Mouse (Mus musculus): Measurements from ENCODE around the gene Stox2. TPM values are rescaled to one million over a fixed set of nuclear protein-coding genes. Genes with fewer than 3 reads are reported as not detected.

Gene Stox2
- polyA plus RNA-seq, 1 experiment from 2014 or later = 50.5 TPM

DNA sequence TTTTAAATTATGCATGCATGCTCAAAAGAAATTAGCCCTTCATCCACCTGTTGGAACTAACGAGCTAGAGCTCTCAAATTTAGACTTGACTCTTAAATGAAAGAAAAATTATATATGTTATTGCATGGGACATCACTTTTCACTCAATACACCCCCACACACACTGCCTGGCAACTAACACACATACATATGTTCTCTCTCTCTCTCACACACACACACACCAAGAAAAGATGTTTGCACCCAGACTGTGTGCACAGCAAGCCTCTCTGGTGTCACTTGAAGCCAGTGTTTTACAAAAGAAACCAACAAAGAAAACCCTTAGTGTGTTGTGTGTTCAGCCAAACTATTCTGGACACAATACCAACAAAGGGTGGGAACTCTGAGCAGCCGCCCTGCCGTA, 75.1 kb downstream of the Stox2 start:
- Histone ChIP-seq H3K36me3 (replicated peaks) (no peaks in the 10 kb centered on the region), H3K27ac (no peak overlapping the region), H3K9ac (no peak overlapping the region), H3K4me1 (peaks cover 12% of the 10 kb centered on the region), H3K9me3 (no peaks in the 10 kb centered on the region), H3K27me3 (no peaks in the 10 kb centered on the region), H3K4me2 (no peak overlapping the region), H3K4me3 (replicated peaks) (no peak overlapping the region)
- WGBS = 26% methylated on average over 3 of the region's 3 CpGs
- peak; percentile 59 for ATAC-seq (ENCODE audit: low FRiP score)

DNA sequence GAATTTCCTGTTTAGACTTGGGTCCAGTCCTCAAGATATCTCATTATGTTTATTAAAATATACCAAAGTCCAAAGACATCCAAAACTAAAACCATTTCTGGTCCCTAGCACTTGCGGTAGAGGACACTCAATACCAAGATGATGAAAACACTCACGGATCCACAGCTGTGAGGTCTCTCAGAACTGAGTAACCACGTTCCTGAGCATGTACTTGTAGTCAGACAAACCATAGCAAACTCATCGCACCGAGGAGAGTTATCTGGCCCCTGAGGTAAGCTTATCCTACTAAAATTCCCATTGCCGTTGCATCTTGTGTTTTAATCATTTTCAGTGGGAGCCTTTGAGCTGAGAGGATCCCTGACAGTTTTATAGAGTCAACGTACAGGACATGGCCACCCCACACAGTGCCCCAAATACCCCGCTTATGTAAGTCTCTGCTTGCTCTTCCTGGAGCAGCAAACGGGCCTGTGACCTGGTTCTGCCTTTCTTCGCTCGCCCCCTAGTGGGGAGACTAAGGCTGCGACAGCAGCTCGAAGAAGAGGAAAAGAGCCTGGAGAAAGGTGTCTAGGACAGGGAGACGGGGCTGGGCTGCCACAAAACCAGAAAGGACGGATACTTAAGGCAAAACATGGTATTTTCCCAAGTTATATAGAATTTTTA, 75.6 kb downstream of the Stox2 start:
- no peaks in the 10 kb centered on the region for H3K27me3 ChIP-seq
- H3K27ac ChIP-seq = no peak overlapping the region
- no peak overlapping the region for H3K4me2 ChIP-seq
- H3K4me3 ChIP-seq (replicated peaks) = no peak overlapping the region
- ATAC-seq (ENCODE audit: low FRiP score) = peak; percentile 76
- H3K36me3 ChIP-seq (replicated peaks) = no peaks in the 10 kb centered on the region
- no peaks in the 10 kb centered on the region for H3K9me3 ChIP-seq
- H3K9ac ChIP-seq = no peak overlapping the region
- peaks cover 12% of the 10 kb centered on the region for H3K4me1 ChIP-seq
- 26% methylated on average over 15 of the region's 15 CpGs for WGBS

DNA sequence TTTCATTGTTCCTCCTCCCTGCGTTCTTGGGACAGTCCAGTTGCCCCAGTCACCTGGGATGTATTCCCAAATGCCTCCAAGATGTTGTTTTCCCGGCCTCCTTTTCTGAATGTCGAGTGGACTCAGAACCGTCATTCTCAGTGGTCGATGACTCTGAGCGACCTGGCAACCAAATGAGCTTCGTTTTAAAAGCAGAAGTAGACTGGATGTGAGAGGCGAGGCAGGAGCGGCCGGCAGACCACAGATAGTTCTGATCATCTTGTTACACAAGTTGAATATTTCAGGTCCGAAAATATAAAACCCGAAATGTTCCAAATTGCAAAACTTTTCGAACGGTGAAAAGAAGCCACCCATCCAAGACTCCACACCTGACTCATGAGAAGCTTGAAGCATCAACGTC, 76.2 kb downstream of the Stox2 start:
- H3K27ac ChIP-seq = no peak overlapping the region
- no peak overlapping the region for H3K9ac ChIP-seq
- peaks cover 12% of the 10 kb centered on the region for H3K4me1 ChIP-seq
- no peak for ATAC-seq (ENCODE audit: low FRiP score)
- 0 out of 2 replicates have a peak overlapping the region, but pooled peaks have one; percentile 8 for H3K4me2 ChIP-seq
- no peaks in the 10 kb centered on the region for H3K27me3 ChIP-seq
- WGBS = 82% methylated on average over 15 of the region's 15 CpGs
- H3K9me3 ChIP-seq = no peaks in the 10 kb centered on the region
- no peak overlapping the region for H3K4me3 ChIP-seq (replicated peaks)
- H3K36me3 ChIP-seq (replicated peaks) = no peaks in the 10 kb centered on the region

DNA sequence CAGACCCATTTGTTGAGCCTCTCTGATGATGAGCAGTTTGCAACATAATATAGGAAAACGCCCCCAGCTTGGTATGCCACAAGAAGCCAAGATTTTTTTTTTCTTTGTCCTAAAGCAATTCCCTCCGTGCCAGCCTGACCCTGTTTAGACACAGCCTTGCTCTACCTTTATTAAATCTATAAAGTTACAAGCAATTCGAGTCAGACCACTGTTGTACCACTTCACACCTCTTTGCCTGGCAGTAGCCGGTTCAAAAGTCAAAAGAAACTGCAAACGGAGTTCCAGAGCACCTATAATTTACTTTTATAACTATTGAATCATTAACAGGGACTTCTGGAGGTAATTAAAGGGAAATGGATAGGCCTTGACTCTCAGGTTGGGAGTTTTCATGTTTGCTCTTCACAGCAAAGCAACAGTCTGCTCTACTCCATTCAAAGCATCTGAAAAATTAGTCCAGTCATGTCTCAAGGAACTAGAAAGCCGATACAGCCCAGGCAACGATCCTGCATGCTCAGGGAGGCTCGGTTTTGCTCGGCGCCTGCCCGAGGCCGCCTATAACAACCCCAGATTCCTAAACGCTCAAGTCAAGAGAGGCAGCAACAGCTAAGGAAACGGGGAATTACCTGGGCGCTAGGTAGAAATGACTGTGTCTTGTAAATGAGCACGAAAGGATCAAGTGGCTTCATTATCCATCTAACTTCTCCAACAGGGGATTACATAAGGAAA, 77.0 kb downstream of the Stox2 start:
- Histone ChIP-seq H3K36me3 (replicated peaks) (no peaks in the 10 kb centered on the region), H3K27me3 (no peaks in the 10 kb centered on the region), H3K9me3 (no peaks in the 10 kb centered on the region), H3K4me3 (replicated peaks) (no peak overlapping the region), H3K9ac (no peak overlapping the region), H3K4me2 (0 out of 2 replicates have a peak overlapping the region, but pooled peaks have one; percentile 8), H3K4me1 (peaks cover 12% of the 10 kb centered on the region), H3K27ac (0 out of 2 replicates have a peak overlapping the region, but pooled peaks have one; percentile 19)
- 63% methylated on average over 16 of the region's 16 CpGs for WGBS
- no peak for ATAC-seq (ENCODE audit: low FRiP score)

DNA sequence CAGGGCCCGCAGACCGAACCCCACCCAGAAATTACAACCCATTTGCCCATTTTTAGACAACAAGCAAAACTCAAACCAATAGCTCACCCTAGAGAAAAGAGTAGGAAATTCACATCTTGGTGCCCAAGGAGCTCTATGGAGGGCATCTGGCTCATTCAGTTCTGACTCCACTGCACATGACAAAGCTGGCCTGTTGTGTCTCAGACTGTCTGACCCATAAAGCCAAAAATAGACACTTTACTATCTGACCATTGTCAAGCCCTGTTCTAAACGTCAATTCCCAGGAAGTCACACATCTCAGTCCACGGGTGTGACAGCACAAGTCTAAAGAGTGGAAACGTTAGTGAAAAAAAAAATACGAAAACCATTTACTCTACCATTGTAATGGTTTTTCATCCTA, 79.1 kb downstream of the Stox2 start:
- H3K36me3 ChIP-seq (replicated peaks) = no peaks in the 10 kb centered on the region
- no peaks in the 10 kb centered on the region for H3K27me3 ChIP-seq
- ATAC-seq (ENCODE audit: low FRiP score) = no peak
- no peak overlapping the region for H3K27ac ChIP-seq
- H3K4me3 ChIP-seq (replicated peaks) = no peak overlapping the region
- no peak overlapping the region for H3K9ac ChIP-seq
- no peaks in the 10 kb centered on the region for H3K9me3 ChIP-seq
- peaks cover 12% of the 10 kb centered on the region for H3K4me1 ChIP-seq
- H3K4me2 ChIP-seq = no peak overlapping the region
- WGBS = 92% methylated on average over 6 of the region's 6 CpGs

DNA sequence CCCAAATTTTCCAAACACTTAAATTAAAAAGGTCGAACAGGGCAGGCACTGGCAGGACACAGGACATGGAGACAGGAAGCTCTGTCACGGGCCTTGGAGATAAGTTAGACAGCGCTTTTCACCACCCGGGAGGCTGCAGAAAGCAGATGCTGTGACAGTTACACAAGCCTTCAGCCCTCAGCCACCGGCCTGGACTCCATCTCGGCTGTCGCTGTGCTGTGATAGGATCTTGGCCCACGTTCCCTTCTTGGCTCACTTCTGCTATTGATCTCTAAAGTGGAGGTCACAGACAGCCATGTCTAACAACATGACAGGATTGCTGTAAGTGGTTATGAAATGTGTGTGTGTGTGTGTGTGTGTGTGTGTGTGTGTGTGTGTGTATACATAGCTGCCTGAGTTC, 82.9 kb downstream of the Stox2 start:
- no peaks in the 10 kb centered on the region for H3K27me3 ChIP-seq
- H3K4me3 ChIP-seq (replicated peaks) = no peak overlapping the region
- no peak overlapping the region for H3K4me2 ChIP-seq
- no peak overlapping the region for H3K27ac ChIP-seq
- 82% methylated on average over 8 of the region's 8 CpGs for WGBS
- H3K36me3 ChIP-seq (replicated peaks) = no peaks in the 10 kb centered on the region
- H3K9me3 ChIP-seq = no peaks in the 10 kb centered on the region
- no peak overlapping the region for H3K9ac ChIP-seq
- no peak for ATAC-seq (ENCODE audit: low FRiP score)
- no peaks in the 10 kb centered on the region for H3K4me1 ChIP-seq

- peak; percentile 49; the same call in 1 of the 2 replicates for ATAC-seq (ENCODE audit: low FRiP score)
- Histone ChIP-seq H3K9me3 (no peaks in the 10 kb centered on the region), H3K4me3 (replicated peaks) (no peak overlapping the region), H3K36me3 (replicated peaks) (no peaks in the 10 kb centered on the region), H3K27ac (peak overlapping the region; percentile 65), H3K4me1 (peaks cover 27% of the 10 kb centered on the region), H3K27me3 (peaks cover 3% of the 10 kb centered on the region), H3K4me2 (no peak overlapping the region), H3K9ac (no peak overlapping the region)
- WGBS = 51% methylated on average over 8 of the region's 8 CpGs
Observed at GRCm38 (mm10) chr8:47355340-47355906, 90.7 kb downstream of the Stox2 start.

DNA sequence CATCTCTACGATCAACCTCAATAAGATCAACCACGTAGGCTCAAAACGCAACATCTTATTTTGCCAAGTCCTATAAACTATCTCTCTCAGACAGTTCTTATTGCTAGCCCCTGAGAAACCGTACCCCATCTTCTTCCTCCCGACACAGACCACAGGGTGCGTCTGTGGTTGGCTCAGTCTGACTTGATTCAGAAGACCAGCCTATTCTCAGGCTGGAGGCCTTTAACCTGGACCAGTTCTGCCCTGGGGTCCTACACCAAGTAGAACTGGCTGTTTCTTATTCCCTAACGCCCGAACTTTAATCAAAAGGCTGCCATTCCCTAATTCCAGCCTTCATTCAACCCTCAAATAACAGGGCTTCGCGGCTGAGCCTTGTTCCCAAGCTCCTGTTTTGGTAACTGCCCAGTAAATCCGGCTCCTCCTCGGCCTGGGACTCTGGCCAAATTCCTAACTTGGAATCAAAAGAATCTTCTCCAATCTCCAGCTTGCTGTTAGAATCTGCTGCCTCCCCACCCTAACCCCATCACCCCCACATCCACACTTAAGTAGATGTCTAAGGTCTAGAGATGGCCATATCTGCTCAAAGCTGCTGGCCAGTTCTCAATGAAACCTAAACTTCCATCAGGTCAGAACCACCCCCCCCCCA, 91.5 kb downstream of the Stox2 start:
- Histone ChIP-seq H3K4me2 (no peak overlapping the region), H3K9ac (no peak overlapping the region), H3K27ac (peak overlapping the region; percentile 65), H3K27me3 (peaks cover 4% of the 10 kb centered on the region), H3K4me1 (peaks cover 28% of the 10 kb centered on the region), H3K4me3 (replicated peaks) (no peak overlapping the region), H3K36me3 (replicated peaks) (no peaks in the 10 kb centered on the region), H3K9me3 (no peaks in the 10 kb centered on the region)
- ATAC-seq (ENCODE audit: low FRiP score) = peak; percentile 11; the same call in 1 of the 2 replicates
- 64% methylated on average over 12 of the region's 12 CpGs for whole genome bisulfite sequencing

DNA sequence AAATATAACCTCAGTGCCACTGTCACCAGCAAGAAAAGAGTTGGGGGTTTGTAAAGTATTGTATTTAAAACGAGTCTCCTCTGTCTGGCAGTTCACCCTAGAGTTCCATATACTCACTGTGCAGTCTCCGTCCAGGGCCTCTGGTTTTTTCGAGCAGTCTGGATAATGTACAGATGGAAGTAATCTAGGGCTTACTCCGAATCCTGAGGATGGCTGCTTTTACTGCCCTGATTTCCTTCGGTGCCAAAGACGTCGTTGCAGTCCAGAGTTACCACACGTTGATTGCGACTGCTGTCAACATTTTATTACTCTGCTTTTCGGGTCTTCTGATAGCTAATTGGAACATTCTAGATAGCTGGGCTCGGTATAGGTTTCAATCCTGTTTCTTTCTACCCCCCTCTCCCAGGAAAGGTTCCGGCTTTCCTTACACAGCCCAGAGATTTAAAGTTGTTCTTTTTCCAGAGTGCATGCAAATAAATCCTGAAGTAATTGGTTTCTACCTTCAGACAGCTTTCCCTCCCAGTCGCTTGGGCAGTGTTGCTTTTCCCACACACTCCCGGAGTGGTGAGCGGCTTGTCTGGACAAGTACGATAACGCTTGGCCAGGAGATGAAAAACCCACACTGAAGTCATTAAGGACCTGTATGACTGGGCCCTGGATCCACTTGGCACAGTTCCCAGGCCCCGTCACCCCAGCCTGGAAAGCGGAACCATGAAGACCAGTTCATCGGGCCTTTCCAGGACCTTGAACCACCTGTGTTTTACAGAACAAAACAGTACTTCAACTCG, 94.1 kb downstream of the Stox2 start:
- Histone ChIP-seq H3K9ac (no peak overlapping the region), H3K9me3 (no peaks in the 10 kb centered on the region), H3K4me1 (peaks cover 45% of the 10 kb centered on the region), H3K27me3 (peaks cover 9% of the 10 kb centered on the region), H3K4me3 (replicated peaks) (no peak overlapping the region), H3K4me2 (no peak overlapping the region), H3K27ac (no peak overlapping the region), H3K36me3 (replicated peaks) (no peaks in the 10 kb centered on the region)
- WGBS = 71% methylated on average over 21 of the region's 21 CpGs
- ATAC-seq (ENCODE audit: low FRiP score) = no peak

GRCm38 (mm10) chr8:47349082-47349481, 97.1 kb downstream of the Stox2 start:
- Histone ChIP-seq H3K9ac (no peak overlapping the region), H3K9me3 (no peaks in the 10 kb centered on the region), H3K4me2 (no peak overlapping the region), H3K4me1 (peaks cover 53% of the 10 kb centered on the region), H3K36me3 (replicated peaks) (no peaks in the 10 kb centered on the region), H3K27me3 (peaks cover 11% of the 10 kb centered on the region), H3K4me3 (replicated peaks) (no peak overlapping the region), H3K27ac (no peak overlapping the region)
- 51% methylated on average over 8 of the region's 8 CpGs for WGBS
- no peak for ATAC-seq (ENCODE audit: low FRiP score)

DNA sequence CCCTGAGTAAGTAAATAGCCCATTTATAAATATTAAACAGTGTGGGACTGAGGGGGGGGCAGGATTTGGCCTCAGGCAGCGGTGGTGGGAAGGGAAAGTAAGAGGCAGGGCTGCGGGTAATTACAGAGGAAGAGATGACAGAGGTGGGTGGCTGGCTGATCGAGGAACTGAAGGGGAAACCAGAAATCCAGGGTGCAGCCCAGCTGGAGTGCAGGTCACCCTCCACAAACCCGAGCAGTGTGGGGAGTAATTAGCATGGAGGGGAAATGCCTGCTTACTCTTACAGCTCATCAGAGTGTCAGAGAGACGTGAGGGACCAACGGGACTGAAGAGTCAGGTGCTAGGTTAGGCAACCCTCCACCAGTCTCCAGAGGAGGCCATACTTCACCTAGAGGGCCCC, 98.4 kb downstream of the Stox2 start:
- no peak for ATAC-seq (ENCODE audit: low FRiP score)
- H3K4me1 ChIP-seq = peaks cover 51% of the 10 kb centered on the region
- no peak overlapping the region for H3K9ac ChIP-seq
- WGBS = 35% methylated on average over 6 of the region's 6 CpGs
- H3K4me3 ChIP-seq (replicated peaks) = no peak overlapping the region
- H3K27ac ChIP-seq = no peak overlapping the region
- no peak overlapping the region for H3K4me2 ChIP-seq
- H3K36me3 ChIP-seq (replicated peaks) = no peaks in the 10 kb centered on the region
- no peaks in the 10 kb centered on the region for H3K9me3 ChIP-seq
- 0 out of 2 replicates have a peak, but pooled peaks cover 8% of the 10 kb centered on the region for H3K27me3 ChIP-seq

DNA sequence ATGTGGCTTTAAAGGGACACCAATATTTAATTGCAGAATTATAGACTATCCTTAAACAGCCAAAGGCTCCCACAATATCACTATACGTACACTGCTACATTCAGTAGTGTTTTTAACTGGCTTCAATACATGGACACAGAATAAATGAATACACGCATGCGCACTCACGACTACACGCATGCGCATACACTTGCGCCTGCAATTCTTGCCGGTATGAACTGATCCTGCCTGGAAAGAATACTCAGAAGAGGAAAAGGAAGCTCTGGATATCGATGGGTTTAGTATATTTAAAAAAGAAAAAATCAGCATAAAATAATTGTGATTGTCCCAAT, 100.4 kb downstream of the Stox2 start:
- H3K27ac ChIP-seq = peak overlapping the region; percentile 83
- peak; percentile 82 for ATAC-seq (ENCODE audit: low FRiP score)
- H3K4me1 ChIP-seq = peaks cover 44% of the 10 kb centered on the region
- H3K4me2 ChIP-seq = peak overlapping the region; percentile 40
- no peaks in the 10 kb centered on the region for H3K36me3 ChIP-seq (replicated peaks)
- no peaks in the 10 kb centered on the region for H3K9me3 ChIP-seq
- peak overlapping the region; percentile 10; the same call in 1 of the 2 replicates for H3K4me3 ChIP-seq (replicated peaks)
- no peak overlapping the region for H3K9ac ChIP-seq
- WGBS = 24% methylated on average over 9 of the region's 9 CpGs
- H3K27me3 ChIP-seq = 0 out of 2 replicates have a peak, but pooled peaks cover 11% of the 10 kb centered on the region
